Mouse (Mus musculus) stomach, postnatal 0 days (tissue): ENCODE data around the gene Gipc1. TPM values are rescaled to one million over a fixed set of nuclear protein-coding genes. Genes with fewer than 3 reads are reported as not detected.

Experiments
- ATAC-seq: fragments of 200-750 bp; cut with Nextera tagmentation; 2 replicates; pipeline ENCODE4 v1.8.0; 2017; ENCODE audit not compliant: low FRiP score, low TSS enrichment
- DNase-seq: peaks from one replicate; pipeline ENCODE4 v3.0.0-alpha.2; 2016; ENCODE audit warnings: low spot score
- H3K27ac ChIP-seq: fragments of 300-500 bp; sonication (generic); replicated peaks from 2 replicates; pipeline ENCODE4 v1.5.1; 2014; ENCODE audit warnings: mild to moderate bottlenecking, control low read depth
- H3K27me3 ChIP-seq: fragments of 300-500 bp; sonication (generic); 2 replicates; pipeline ENCODE4 v1.6.1; 2014; ENCODE audit warnings: low read length; ENCODE audit not compliant: control insufficient read depth, insufficient read depth
- H3K36me3 ChIP-seq: fragments of 300-500 bp; sonication (generic); 2 replicates; pipeline ENCODE4 v1.6.1; 2014; ENCODE audit warnings: low read length, mixed read lengths; ENCODE audit not compliant: control insufficient read depth, insufficient read depth
- H3K4me1 ChIP-seq: fragments of 300-500 bp; sonication (generic); replicated peaks from 2 replicates; pipeline ENCODE4 v1.6.1; 2014; ENCODE audit warnings: antibody characterized with exemption; ENCODE audit not compliant: control insufficient read depth, insufficient read depth
- H3K4me2 ChIP-seq: fragments of 300-500 bp; sonication (generic); replicated peaks from 2 replicates; pipeline ENCODE4 v1.6.1; 2014; ENCODE audit warnings: low read depth, mild to moderate bottlenecking, control low read depth, moderate library complexity
- H3K4me3 ChIP-seq: fragments of 300-500 bp; sonication (generic); 2 replicates; pipeline ENCODE4 v1.5.1; 2014; ENCODE audit warnings: low read depth, low read length, control low read depth
- H3K9ac ChIP-seq: fragments of 300-500 bp; sonication (generic); 2 replicates; pipeline ENCODE4 v1.6.1; 2014; ENCODE audit warnings: mild to moderate bottlenecking, low read length, control low read depth, mixed read lengths
- H3K9me3 ChIP-seq: fragments of 300-500 bp; sonication (generic); 2 replicates; pipeline ENCODE4 v1.6.1; 2016; ENCODE audit warnings: low read length; ENCODE audit not compliant: control insufficient read depth
- CTCF ChIP-seq: IDR thresholded peaks from 2 replicates; pipeline ENCODE4 v1.5.1; 2016; ENCODE audit warnings: antibody characterized with exemption, low read depth, mild to moderate bottlenecking, moderate library complexity
- EP300 ChIP-seq: optimal IDR thresholded peaks from 2 replicates; pipeline ENCODE3; 2016; ENCODE audit warnings: antibody characterized with exemption
- WGBS: fragments of 180-500 bp; shearing (Covaris S2); extraction: QIAGEN DNeasy Blood & Tissue Kit; methylation state at CpG from one replicate; pipeline ENCODE4 v1.1.7; 2014; 5-methylcytosine and 5-hydroxymethylcytosine counted together
- polyA plus RNA-seq: library from polyadenylated mRNA; unstranded; fragments of >200 nt; fragmentation: Nextera tagmentation; extraction: Ambion mirVana; gene quantifications from 2 replicates; pipeline ENCODE4 v1.2.1, GENCODE M21; 2015

The Gipc1 gene
- polyA plus RNA-seq, 1 experiment from 2014 or later, result 171 TPM

DNA sequence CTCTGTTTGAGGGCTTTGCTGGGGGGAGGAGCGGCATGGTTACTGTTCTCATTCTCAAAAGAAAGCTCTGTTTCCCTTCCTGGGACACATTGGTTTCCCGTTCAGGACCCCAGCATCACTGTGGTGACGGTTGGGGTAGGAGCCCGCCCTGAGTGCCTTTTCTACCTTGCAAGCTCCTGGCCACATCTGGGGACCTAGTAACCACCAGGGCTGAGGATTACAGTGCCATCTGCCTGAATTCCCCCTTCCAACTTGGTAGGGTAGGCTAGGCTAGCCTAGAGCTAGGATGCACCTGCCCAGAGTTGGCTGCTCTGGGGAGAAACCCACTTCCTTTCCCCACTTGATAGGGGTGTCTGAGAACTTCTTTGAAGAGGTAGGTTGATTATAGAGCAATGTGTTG is 40.6 kb upstream of the Gipc1 start:
- WGBS, result 96% methylated on average over 4 of the region's 4 CpGs

DNA sequence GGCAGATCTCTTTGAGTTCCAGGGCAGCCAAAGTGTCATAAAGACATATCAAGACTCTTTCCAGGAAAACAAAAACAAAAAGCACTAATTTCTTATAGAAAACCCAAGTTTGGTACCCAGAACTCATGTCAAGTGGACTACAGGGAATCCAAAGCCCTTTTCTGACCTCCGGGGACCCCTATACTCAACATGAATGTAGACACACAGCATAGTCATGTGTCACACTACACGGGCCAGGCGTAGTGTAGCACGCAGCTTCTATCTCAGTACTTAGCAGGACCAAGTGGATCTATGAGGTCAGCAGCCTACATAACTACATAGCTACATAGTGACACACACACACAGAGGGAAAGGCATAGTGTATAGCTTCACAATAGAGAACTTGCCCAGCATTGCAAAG is 38.8 kb upstream of the Gipc1 start:
- TF ChIP-seq EP300 (no peak), CTCF (no peak)
- no peak overlapping the region for H3K4me3 ChIP-seq

More for the DNA sequence above, 40.6 kb upstream of the Gipc1 start:
- peaks cover 28% of the 10 kb centered on the region for H3K36me3 ChIP-seq
- no peak for ATAC-seq
- no peaks in the 10 kb centered on the region for H3K27me3 ChIP-seq
- TF ChIP-seq CTCF (no peak), EP300 (no peak)
- H3K4me3 ChIP-seq, result no peak overlapping the region
- H3K4me1 ChIP-seq, result no peaks in the 10 kb centered on the region
- no peak overlapping the region for H3K9ac ChIP-seq
- no peak for DNase-seq
- H3K27ac ChIP-seq, result no peak overlapping the region
- no peak overlapping the region for H3K4me2 ChIP-seq
- no peaks in the 10 kb centered on the region for H3K9me3 ChIP-seq

DNA sequence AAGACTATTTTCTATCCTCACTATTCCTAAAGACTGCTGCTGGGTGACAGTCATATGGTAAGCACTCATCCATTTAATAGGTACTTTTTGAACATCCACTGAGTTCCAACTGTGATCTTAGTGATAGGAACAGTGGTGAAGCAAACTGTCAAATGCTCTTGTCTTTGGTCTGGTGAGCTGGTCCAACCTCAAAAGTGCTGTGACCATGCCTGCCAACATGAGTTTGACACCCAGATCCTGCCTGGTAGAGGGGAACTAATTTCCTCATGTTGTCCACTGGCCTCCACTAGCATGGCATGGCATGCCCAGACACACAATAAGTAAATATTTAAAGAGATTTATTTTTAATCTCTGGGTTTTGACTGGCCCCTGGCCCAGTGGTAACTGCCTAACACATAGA is 35.9 kb upstream of the Gipc1 start:
- Histone ChIP-seq H3K4me2 (no peak overlapping the region), H3K4me3 (no peak overlapping the region), H3K4me1 (no peaks in the 10 kb centered on the region), H3K27ac (no peak overlapping the region), H3K36me3 (peaks cover 15% of the 10 kb centered on the region), H3K9ac (no peak overlapping the region), H3K9me3 (0 out of 2 replicates have a peak, but pooled peaks cover 5% of the 10 kb centered on the region), H3K27me3 (no peaks in the 10 kb centered on the region)
- DNase-seq (no peak), ATAC-seq (no peak)
- no peak for TF ChIP-seq CTCF

More for the DNA sequence above, 38.8 kb upstream of the Gipc1 start:
- Histone ChIP-seq H3K9me3 (0 out of 2 replicates have a peak, but pooled peaks cover 5% of the 10 kb centered on the region), H3K27ac (no peak overlapping the region), H3K9ac (no peak overlapping the region), H3K4me2 (no peak overlapping the region), H3K27me3 (no peaks in the 10 kb centered on the region), H3K4me1 (no peaks in the 10 kb centered on the region), H3K36me3 (peaks cover 28% of the 10 kb centered on the region)
- WGBS, result 91% methylated on average over 4 of the region's 4 CpGs
- DNase-seq, result no peak
- ATAC-seq, result no peak

DNA sequence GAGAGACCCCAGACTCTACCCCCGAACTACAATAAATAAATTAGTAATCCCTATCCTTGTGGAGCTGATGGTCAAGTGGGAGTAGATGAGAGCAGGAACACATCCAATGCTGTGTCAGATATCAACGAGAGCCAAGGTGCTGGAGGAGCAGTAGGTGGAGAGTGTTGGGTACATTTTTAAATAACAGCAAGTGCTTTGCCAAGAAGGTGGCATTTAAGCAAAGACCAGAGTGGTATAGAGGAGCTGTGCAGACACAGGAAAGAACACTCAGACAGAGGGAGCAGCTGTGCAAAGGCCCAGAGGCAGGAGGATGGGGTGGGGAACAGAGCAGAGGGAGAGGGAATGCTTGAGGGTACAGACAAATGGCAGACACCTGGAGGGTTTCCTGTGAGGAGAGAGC is 35.4 kb upstream of the Gipc1 start:
- 71% methylated on average over 2 of the region's 2 CpGs for WGBS
- no peaks in the 10 kb centered on the region for H3K27me3 ChIP-seq

DNA sequence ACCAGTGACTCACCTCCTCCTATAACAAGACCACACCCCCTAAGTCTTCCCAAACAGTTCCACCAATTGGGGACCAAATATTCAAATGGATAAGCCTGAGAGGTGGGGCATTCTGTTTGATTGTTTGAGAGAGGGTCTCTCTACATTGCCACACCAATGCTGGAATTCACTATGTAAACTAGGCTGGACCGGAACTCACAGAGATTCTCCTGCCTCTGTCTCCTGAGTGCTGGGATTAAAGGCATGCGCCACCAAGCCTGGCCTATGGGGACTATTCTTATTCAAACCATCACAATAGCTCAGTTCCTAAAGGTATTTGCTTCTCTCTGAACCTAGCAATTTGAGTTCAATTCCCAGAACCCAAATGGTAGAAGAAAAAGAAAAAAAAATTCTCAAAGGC is 33.9 kb upstream of the Gipc1 start:
- no peak for ATAC-seq
- H3K4me2 ChIP-seq, result no peak overlapping the region
- H3K4me3 ChIP-seq, result no peak overlapping the region
- WGBS, result 93% methylated on average over 2 of the region's 2 CpGs
- H3K27me3 ChIP-seq, result no peaks in the 10 kb centered on the region
- H3K36me3 ChIP-seq, result peaks cover 2% of the 10 kb centered on the region; the same call in 1 of the 2 replicates
- no peaks in the 10 kb centered on the region for H3K4me1 ChIP-seq
- DNase-seq, result no peak
- H3K9ac ChIP-seq, result no peak overlapping the region
- 0 out of 2 replicates have a peak, but pooled peaks cover 5% of the 10 kb centered on the region for H3K9me3 ChIP-seq
- TF ChIP-seq EP300 (no peak), CTCF (no peak)
- no peak overlapping the region for H3K27ac ChIP-seq

More for the DNA sequence above, 35.4 kb upstream of the Gipc1 start:
- H3K27ac ChIP-seq, result no peak overlapping the region
- H3K4me3 ChIP-seq, result no peak overlapping the region
- no peak overlapping the region for H3K4me2 ChIP-seq
- DNase-seq (no peak), ATAC-seq (no peak)
- no peak for TF ChIP-seq CTCF
- TF ChIP-seq EP300, result no peak
- peaks cover 10% of the 10 kb centered on the region for H3K36me3 ChIP-seq
- no peaks in the 10 kb centered on the region for H3K4me1 ChIP-seq
- 0 out of 2 replicates have a peak, but pooled peaks cover 5% of the 10 kb centered on the region for H3K9me3 ChIP-seq
- H3K9ac ChIP-seq, result no peak overlapping the region

DNA sequence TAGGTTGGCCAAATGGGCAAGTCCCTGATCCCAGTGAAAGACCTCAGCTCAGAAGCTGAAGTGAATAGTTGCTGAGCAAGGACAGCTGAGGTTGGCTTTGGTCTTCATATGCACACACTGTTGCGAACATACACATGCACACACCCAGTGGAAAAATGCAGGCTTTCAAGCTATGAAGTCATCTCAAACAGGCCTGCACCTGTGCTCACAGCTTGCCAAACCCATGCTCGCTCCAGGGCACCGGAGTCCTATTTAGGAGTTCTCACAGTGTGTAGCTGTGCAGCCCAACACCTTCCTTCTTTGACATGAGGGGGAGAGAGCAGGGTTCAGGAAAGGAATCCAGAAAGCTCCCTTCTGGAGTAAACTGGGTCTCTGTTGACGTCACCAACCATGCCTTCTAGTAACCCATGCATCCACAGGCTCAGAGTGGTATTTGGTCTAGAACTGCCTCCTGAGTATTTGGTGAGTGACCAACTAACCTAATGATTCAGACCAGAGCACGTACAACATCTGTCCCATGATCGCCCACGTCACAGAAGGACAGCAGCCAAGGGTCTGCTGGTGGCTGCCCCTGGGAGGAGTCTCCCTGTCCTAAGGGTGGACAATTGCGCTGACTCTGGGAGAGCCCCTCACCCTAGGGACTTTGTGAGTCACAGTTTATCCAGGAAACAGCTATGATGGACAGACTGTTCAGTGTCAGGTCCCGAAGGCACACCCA is 32.8 kb upstream of the Gipc1 start:
- 64% methylated on average over 9 of the region's 9 CpGs for WGBS
- H3K4me3 ChIP-seq, result no peak overlapping the region
- no peaks in the 10 kb centered on the region for H3K36me3 ChIP-seq
- H3K27me3 ChIP-seq, result no peaks in the 10 kb centered on the region
- no peak overlapping the region for H3K9ac ChIP-seq
- no peaks in the 10 kb centered on the region for H3K4me1 ChIP-seq
- ATAC-seq (peak; percentile 86), DNase-seq (peak; percentile 57)
- H3K4me2 ChIP-seq, result no peak overlapping the region
- no peak for TF ChIP-seq CTCF
- TF ChIP-seq EP300, result peak; percentile 82
- H3K27ac ChIP-seq, result peak overlapping the region; percentile 73
- 0 out of 2 replicates have a peak, but pooled peaks cover 5% of the 10 kb centered on the region for H3K9me3 ChIP-seq
